Mouse (Mus musculus): ENCODE measurements at regions not wholly inside any gene's neighbourhood (a gene's known extent, or its start where the extent isn't known, plus 50 kb on each side); places are given as distances from the start of the nearest gene placed in this dataset.
"Not testable (repeated sequence)": the region's sequence is repeated elsewhere in the genome, so short reads cannot be mapped to it uniquely, and the experiment has no call there.

- no peaks in the 10 kb centered on the region for H3K9me3 ChIP-seq
- WGBS, result 74% methylated on average over 2 of the region's 2 CpGs
- no peaks in the 10 kb centered on the region for H3K27me3 ChIP-seq
- H3K9ac ChIP-seq, result no peak overlapping the region
- no peaks in the 10 kb centered on the region for H3K4me1 ChIP-seq
- no peak for ATAC-seq (ENCODE audit: insufficient number of reproducible peaks, insufficient read depth, low FRiP score, low TSS enrichment, low read depth)
- no peak overlapping the region for H3K4me2 ChIP-seq
- no peaks in the 10 kb centered on the region for H3K36me3 ChIP-seq
- H3K27ac ChIP-seq, result no peak overlapping the region
- no peak overlapping the region for H3K4me3 ChIP-seq
Measured at GRCm38 (mm10) chr1:98665584-98665983, 244.7 kb downstream of the Slco6d1 start.

GRCm38 (mm10) chr1:98667426-98667825 is 246.5 kb downstream of the Slco6d1 start:
- ATAC-seq (ENCODE audit: insufficient number of reproducible peaks, insufficient read depth, low FRiP score, low TSS enrichment, low read depth); H3K9ac ChIP-seq; H3K4me1 ChIP-seq; H3K4me2 ChIP-seq; H3K27ac ChIP-seq; H3K36me3 ChIP-seq; H3K27me3 ChIP-seq; H3K4me3 ChIP-seq; H3K9me3 ChIP-seq: not testable (repeated sequence)
- 64% methylated on average over 2 of the region's 2 CpGs for WGBS

- no peak overlapping the region for H3K27ac ChIP-seq
- no peaks in the 10 kb centered on the region for H3K4me1 ChIP-seq
- WGBS, result 60% methylated on average over 1 of the region's 1 CpGs
- no peaks in the 10 kb centered on the region for H3K27me3 ChIP-seq
- H3K4me3 ChIP-seq, result no peak overlapping the region
- no peaks in the 10 kb centered on the region for H3K36me3 ChIP-seq
- H3K4me2 ChIP-seq, result no peak overlapping the region
- ATAC-seq (ENCODE audit: insufficient number of reproducible peaks, insufficient read depth, low FRiP score, low TSS enrichment, low read depth), result no peak
- H3K9me3 ChIP-seq, result no peaks in the 10 kb centered on the region
- H3K9ac ChIP-seq, result no peak overlapping the region
Measured at GRCm38 (mm10) chr1:98667887-98668286, 247.0 kb downstream of the Slco6d1 start.

GRCm38 (mm10) chr1:98668595-98668994 is 247.7 kb downstream of the Slco6d1 start:
- Histone ChIP-seq H3K27me3 (no peaks in the 10 kb centered on the region), H3K9ac (no peak overlapping the region), H3K4me2 (no peak overlapping the region), H3K4me1 (no peaks in the 10 kb centered on the region), H3K4me3 (no peak overlapping the region), H3K9me3 (no peaks in the 10 kb centered on the region), H3K27ac (no peak overlapping the region), H3K36me3 (no peaks in the 10 kb centered on the region)
- 75% methylated on average over 2 of the region's 2 CpGs for WGBS
- ATAC-seq (ENCODE audit: insufficient number of reproducible peaks, insufficient read depth, low FRiP score, low TSS enrichment, low read depth), result no peak

GRCm38 (mm10) chr1:98678686-98679085 is 257.8 kb downstream of the Slco6d1 start:
- H3K9ac ChIP-seq, result no peak overlapping the region
- no peak for ATAC-seq (ENCODE audit: insufficient number of reproducible peaks, insufficient read depth, low FRiP score, low TSS enrichment, low read depth)
- H3K9me3 ChIP-seq, result no peaks in the 10 kb centered on the region
- no peak overlapping the region for H3K4me3 ChIP-seq
- H3K36me3 ChIP-seq, result no peaks in the 10 kb centered on the region
- 90% methylated on average over 3 of the region's 3 CpGs for WGBS
- H3K27me3 ChIP-seq, result no peaks in the 10 kb centered on the region
- no peaks in the 10 kb centered on the region for H3K4me1 ChIP-seq
- no peak overlapping the region for H3K27ac ChIP-seq
- no peak overlapping the region for H3K4me2 ChIP-seq

GRCm38 (mm10) chr1:98713809-98714208 is 292.9 kb downstream of the Slco6d1 start:
- Histone ChIP-seq H3K4me2 (no peak overlapping the region), H3K36me3 (no peaks in the 10 kb centered on the region), H3K9ac (no peak overlapping the region), H3K9me3 (no peaks in the 10 kb centered on the region), H3K4me1 (no peaks in the 10 kb centered on the region), H3K4me3 (no peak overlapping the region), H3K27ac (no peak overlapping the region), H3K27me3 (no peaks in the 10 kb centered on the region)
- 86% methylated on average over 2 of the region's 2 CpGs for WGBS
- ATAC-seq (ENCODE audit: insufficient number of reproducible peaks, insufficient read depth, low FRiP score, low TSS enrichment, low read depth), result no peak

GRCm38 (mm10) chr1:98714307-98714706 is 293.4 kb downstream of the Slco6d1 start:
- H3K4me1 ChIP-seq, result no peaks in the 10 kb centered on the region
- H3K4me2 ChIP-seq, result no peak overlapping the region
- H3K36me3 ChIP-seq, result no peaks in the 10 kb centered on the region
- no peaks in the 10 kb centered on the region for H3K27me3 ChIP-seq
- no peak overlapping the region for H3K4me3 ChIP-seq
- no peaks in the 10 kb centered on the region for H3K9me3 ChIP-seq
- H3K27ac ChIP-seq, result no peak overlapping the region
- 88% methylated on average over 1 of the region's 1 CpGs for WGBS
- no peak overlapping the region for H3K9ac ChIP-seq
- 0 out of 2 replicates have a peak, but pooled peaks have one; percentile 64 for ATAC-seq (ENCODE audit: insufficient number of reproducible peaks, insufficient read depth, low FRiP score, low TSS enrichment, low read depth)

GRCm38 (mm10) chr1:98720595-98720994 is 299.7 kb downstream of the Slco6d1 start:
- no peak for ATAC-seq (ENCODE audit: insufficient number of reproducible peaks, insufficient read depth, low FRiP score, low TSS enrichment, low read depth)
- Histone ChIP-seq H3K27ac (no peak overlapping the region), H3K9ac (no peak overlapping the region), H3K36me3 (no peaks in the 10 kb centered on the region), H3K27me3 (no peaks in the 10 kb centered on the region), H3K4me3 (no peak overlapping the region), H3K9me3 (no peaks in the 10 kb centered on the region), H3K4me1 (no peaks in the 10 kb centered on the region), H3K4me2 (no peak overlapping the region)
- 84% methylated on average over 1 of the region's 1 CpGs for WGBS

- ATAC-seq (ENCODE audit: insufficient number of reproducible peaks, insufficient read depth, low FRiP score, low TSS enrichment, low read depth), result no peak
- H3K9ac ChIP-seq, result no peak overlapping the region
- H3K27me3 ChIP-seq, result no peaks in the 10 kb centered on the region
- H3K27ac ChIP-seq, result no peak overlapping the region
- no peak overlapping the region for H3K4me3 ChIP-seq
- H3K36me3 ChIP-seq, result no peaks in the 10 kb centered on the region
- H3K4me2 ChIP-seq, result no peak overlapping the region
- H3K9me3 ChIP-seq, result no peaks in the 10 kb centered on the region
- WGBS, result 93% methylated on average over 3 of the region's 3 CpGs
- no peaks in the 10 kb centered on the region for H3K4me1 ChIP-seq
Measured at GRCm38 (mm10) chr1:98727354-98728015, 306.6 kb downstream of the Slco6d1 start.

GRCm38 (mm10) chr1:98748886-98749285 is 328.0 kb downstream of the Slco6d1 start:
- 7% methylated on average over 2 of the region's 2 CpGs for WGBS
- H3K9ac ChIP-seq, result no peak overlapping the region
- no peaks in the 10 kb centered on the region for H3K27me3 ChIP-seq
- H3K27ac ChIP-seq, result no peak overlapping the region
- no peak for ATAC-seq (ENCODE audit: insufficient number of reproducible peaks, insufficient read depth, low FRiP score, low TSS enrichment, low read depth)
- no peaks in the 10 kb centered on the region for H3K4me1 ChIP-seq
- H3K4me3 ChIP-seq, result no peak overlapping the region
- no peak overlapping the region for H3K4me2 ChIP-seq
- H3K36me3 ChIP-seq, result no peaks in the 10 kb centered on the region
- H3K9me3 ChIP-seq, result no peaks in the 10 kb centered on the region

GRCm38 (mm10) chr1:98788528-98788927 is 367.6 kb downstream of the Slco6d1 start:
- ATAC-seq (ENCODE audit: insufficient number of reproducible peaks, insufficient read depth, low FRiP score, low TSS enrichment, low read depth), result no peak
- H3K36me3 ChIP-seq, result no peaks in the 10 kb centered on the region
- no peak overlapping the region for H3K9ac ChIP-seq
- H3K27me3 ChIP-seq, result no peaks in the 10 kb centered on the region
- H3K4me3 ChIP-seq, result no peak overlapping the region
- 83% methylated on average over 2 of the region's 2 CpGs for WGBS
- no peak overlapping the region for H3K4me2 ChIP-seq
- no peak overlapping the region for H3K27ac ChIP-seq
- no peaks in the 10 kb centered on the region for H3K4me1 ChIP-seq
- no peaks in the 10 kb centered on the region for H3K9me3 ChIP-seq

- H3K4me3 ChIP-seq, result no peak overlapping the region
- WGBS, result 93% methylated on average over 3 of the region's 3 CpGs
- no peaks in the 10 kb centered on the region for H3K36me3 ChIP-seq
- H3K27me3 ChIP-seq, result no peaks in the 10 kb centered on the region
- no peaks in the 10 kb centered on the region for H3K9me3 ChIP-seq
- no peaks in the 10 kb centered on the region for H3K4me1 ChIP-seq
- ATAC-seq (ENCODE audit: insufficient number of reproducible peaks, insufficient read depth, low FRiP score, low TSS enrichment, low read depth), result no peak
- no peak overlapping the region for H3K9ac ChIP-seq
- H3K4me2 ChIP-seq, result no peak overlapping the region
- no peak overlapping the region for H3K27ac ChIP-seq
Measured at GRCm38 (mm10) chr1:98793320-98793719, 372.4 kb downstream of the Slco6d1 start.

Measured in embryonic facial prominence, embryonic 13.5 days (tissue).